Mouse (Mus musculus): ENCODE data around the gene Nlrp6.
A peak's percentile ranks its signal among the peaks of the same experiment; 100 is the strongest.
"Not testable (repeated sequence)": the region's sequence is repeated elsewhere in the genome, so short reads cannot be mapped to it uniquely, and the experiment has no call there.

Gene Nlrp6

DNA sequence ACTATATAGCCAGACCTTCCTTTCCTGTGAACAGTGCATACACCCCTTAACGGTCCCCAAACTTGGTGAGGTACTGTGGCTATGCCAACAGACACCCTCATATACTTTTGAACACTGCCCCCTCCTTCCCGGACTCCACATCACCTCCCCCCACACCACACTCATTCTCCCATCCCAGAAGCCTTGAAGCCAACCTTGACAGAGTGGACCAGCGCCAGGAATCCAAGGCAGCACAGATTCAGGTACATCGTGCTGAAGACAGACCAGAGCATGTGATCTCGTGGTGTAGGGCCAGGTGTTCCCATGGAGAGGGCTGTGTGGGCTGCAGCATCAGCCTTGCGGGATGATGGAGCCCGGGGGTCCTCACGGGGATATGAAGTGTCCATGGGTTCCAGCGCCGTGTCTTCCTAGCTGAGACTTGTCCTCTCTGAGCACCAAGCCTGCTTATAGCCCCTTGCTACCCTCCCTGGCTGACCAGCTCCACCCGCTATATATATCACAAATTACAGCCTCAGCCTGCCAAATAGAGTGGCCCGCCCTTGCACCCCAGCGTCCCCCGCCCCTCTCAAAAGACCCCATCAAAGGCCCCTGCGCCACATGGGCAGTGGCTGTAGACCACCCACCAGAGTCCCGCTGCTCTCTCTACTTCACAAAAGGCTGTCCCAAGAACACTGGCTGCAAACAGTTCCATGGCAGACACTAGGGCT, 29.3 kb downstream of the Nlrp6 start, which contains the start of gene Ifitm5:
TSS of gene Ifitm5 (minus strand) at position 468 of the 707 bp plus-strand sequence.
- no peak for DNase-seq (ENCODE audit: low read depth, low spot score)

DNA sequence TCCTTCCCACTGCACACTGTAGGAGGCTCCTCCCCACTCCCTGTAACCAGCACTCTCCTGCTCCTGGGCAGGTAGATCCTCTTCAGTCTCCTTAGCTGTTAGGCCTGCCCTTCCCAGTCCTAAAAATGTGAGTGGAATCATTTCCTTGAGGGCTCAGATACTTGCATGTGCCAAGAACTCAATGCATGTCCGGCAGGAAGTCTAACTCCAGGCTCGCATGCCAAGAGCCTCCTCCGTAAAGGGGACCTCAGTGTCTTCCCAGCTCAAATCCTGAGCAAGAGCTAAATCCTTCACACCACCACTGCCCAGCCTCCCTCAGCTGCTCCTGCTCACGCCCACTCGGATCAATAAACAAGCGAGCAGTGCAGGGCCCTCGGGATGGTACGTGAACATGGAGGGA, 30.3 kb downstream of the Nlrp6 start:
- DNase-seq (ENCODE audit: low read depth, low spot score): no peak

DNA sequence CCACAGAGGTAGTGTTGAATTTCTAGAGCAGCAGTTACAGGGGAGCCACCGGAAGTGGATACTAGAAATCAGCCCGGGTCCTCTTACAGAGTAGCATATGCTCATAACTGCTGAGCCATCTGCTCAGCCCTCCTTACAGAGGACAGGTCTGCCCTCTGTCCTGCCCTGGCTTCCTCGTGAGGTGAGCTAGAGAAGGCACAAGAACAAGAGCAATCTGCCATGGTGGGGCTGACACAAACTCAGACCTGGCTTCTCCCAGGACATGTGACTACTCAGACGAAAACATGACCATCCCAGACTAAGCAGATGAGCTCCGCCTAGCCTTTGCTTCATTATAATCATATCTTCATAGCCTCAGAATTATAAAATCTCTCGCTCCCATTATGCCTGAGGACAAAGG, 31.1 kb downstream of the Nlrp6 start:
- DNase-seq (ENCODE audit: low read depth, low spot score): no peak

DNA sequence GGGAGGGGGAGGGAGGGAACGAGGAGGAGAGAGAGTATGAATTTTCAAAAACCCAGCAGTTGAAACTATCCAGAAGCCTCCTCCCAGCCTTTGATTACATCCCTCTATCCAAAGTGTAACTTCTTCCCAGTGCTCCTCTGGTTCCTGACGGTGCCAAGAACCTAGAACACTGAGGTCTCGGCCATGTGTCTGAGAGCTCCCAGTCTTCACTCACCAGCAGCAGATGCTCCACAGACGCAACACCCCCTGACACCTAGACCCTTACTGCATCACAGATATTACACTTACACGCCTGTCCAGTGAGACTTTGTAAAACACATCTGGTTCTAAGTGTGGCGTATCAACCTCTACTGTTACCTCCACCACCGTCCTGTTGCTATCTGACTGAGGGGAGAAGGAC, 31.7 kb downstream of the Nlrp6 start:
- no peak for DNase-seq (ENCODE audit: low read depth, low spot score)

DNA sequence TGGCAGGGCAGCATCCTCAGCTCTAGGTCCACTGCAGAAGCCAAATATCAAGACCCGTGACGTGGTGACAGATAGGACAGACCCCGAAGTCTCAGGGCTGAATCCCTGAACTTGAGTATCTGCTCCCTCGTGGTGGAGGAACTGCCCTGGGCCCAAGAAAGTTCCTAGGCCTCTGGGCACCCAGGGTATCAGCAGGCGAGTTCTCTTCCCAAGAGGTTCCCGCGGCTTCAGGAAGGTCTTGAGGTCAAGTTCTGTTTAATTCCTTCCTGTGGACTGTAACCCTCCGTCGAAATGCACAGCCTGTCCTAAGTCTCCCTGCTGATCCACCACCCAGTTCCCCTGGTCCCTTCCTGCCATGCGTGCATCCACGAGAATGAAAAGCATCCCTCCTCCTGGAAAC, 32.4 kb downstream of the Nlrp6 start:
- no peak for DNase-seq (ENCODE audit: low read depth, low spot score)

DNA sequence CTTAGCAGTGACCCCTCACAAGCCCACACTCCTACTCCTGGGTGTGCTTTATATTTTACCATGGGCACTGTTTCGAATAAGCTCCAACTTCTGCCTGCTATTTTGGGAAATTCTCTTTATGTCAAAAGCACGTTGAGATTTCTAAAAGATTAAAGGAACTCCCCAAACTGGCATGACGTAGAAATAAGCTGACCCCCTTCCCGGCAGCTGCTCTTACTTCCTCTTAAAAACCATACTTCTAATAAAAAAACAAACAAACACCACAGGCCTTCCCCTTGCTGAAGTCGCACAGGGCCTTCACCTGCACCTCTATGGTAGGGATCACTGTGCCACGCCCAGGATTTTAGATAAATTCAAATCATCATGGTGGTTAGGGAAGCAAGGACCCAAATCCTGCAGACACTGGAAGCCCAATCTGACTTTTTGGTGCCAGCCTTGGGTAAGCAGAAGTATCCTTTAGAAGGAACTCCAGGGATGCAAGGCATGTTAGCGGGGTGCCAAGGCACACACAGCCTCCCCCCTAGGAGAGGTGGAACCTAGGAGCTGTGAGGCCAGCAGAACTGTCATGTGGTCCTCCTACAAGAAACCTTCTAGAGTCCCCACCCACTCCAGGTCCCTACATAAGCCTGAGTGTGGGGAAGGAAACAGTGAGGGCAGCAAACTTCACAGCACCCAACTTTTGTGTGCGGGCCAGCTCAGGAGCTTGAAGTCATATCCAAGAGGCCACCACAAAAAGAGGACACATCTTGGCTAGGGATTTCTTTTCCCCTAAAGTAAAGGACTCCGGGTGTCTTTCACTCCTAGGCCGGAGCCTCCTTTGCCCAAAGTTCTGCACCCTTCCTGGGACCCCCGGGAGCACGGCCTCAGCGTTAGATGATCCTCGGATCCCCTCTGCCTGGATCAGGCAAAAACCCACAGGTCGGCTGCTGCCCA, 33.4 kb downstream of the Nlrp6 start:
- DNase-seq (ENCODE audit: low read depth, low spot score): no peak

DNA sequence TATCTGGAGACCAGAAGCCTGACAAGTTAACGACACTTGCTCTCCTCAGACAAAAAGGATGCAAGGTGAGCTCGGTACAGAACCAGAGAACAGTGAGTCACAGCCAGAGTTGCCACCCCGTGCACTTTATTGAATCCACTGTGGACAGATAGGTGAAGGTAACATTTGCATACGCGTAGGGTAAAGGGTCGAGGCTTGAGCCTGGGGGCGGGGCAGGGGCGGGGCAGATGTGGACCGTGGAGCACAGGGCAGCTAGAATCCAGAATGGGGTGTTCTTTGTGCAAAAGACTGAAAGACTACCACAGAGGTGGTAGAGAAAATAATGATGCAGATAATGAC, 34.0 kb downstream of the Nlrp6 start:
- peak; percentile 62 for DNase-seq (ENCODE audit: low read depth, low spot score)

DNA sequence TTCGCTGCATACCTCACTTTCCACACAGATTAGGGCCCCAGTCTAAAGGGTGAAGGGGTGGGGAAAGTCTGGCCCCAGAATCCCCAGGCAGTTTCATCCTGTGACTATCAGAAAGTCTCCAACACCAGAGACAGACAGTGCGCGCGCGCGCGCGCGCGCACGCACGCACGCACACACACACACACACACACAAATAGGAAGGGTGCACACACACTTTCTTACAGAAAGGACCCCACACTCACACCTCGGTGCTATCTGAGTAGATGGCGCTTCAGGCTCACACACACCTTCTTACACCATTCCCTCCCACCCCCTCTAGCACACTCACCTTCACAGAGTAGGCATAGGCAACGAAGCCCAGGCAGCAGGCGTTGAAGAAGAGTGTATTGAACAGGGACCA, 34.6 kb downstream of the Nlrp6 start:
- peak; percentile 50 for DNase-seq (ENCODE audit: low read depth, low spot score)

DNA sequence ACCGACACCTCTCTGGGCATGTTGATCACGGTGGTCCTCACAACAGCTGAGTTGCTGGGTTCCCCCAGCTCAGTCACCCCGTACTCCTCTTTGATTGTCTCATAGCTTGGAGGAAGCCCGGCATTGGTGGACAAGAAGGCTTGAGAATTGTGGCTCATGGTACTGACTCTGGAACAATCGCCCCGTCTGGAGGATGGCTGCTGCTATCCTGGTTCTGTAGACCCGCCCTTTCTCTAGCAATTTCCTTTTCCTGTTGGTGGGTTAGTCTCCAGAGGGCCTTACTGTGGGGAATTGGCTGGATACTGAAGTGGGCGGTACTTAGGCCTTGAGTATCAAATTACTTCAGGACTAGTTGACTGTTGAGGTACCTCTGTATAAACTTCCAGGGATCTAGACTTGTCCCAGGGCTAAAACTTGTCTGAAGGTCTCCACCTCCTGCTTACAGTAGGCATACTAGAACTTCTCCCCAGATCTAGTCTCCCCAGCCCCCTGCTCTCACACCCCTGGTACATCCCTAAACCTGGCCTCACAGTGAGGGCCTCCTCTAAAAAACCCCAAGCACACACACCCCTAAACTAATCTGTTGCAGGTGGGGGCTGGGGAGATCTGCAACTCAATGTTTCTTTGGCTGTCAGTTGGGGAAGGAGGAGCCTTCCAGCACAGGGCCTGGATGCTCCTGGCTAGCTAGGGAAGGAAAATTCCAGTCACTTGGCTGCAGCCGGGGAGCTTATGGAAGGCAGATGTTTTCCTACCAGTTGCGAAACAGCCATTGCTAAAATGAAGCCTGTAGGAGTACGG, 35.3 kb downstream of the Nlrp6 start, which contains the start of the genes Gm45717 and Ifitm2:
TSS of gene Gm45717 (minus strand) at position 180 of the 798 bp plus-strand sequence.
TSS of gene Ifitm2 (minus strand) at position 230 of the 798 bp plus-strand sequence.
- DNase-seq (ENCODE audit: low read depth, low spot score): peak; percentile 99

DNA sequence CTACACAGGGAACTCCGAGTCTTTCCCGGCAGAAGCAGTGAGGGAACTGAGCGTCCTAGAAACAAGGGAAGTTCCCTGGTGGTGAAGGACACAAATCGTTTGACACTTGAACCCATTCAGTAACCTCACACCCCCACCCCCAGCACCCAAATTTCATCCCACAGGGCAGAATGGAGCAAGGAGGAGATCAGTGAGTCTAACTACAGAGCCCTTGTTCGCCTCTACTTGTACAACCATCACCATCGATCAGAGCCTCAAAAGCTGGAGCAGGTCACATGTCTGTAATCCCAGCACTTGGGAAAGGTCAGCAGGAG, 35.8 kb downstream of the Nlrp6 start:
- DNase-seq (ENCODE audit: low read depth, low spot score): no peak

DNA sequence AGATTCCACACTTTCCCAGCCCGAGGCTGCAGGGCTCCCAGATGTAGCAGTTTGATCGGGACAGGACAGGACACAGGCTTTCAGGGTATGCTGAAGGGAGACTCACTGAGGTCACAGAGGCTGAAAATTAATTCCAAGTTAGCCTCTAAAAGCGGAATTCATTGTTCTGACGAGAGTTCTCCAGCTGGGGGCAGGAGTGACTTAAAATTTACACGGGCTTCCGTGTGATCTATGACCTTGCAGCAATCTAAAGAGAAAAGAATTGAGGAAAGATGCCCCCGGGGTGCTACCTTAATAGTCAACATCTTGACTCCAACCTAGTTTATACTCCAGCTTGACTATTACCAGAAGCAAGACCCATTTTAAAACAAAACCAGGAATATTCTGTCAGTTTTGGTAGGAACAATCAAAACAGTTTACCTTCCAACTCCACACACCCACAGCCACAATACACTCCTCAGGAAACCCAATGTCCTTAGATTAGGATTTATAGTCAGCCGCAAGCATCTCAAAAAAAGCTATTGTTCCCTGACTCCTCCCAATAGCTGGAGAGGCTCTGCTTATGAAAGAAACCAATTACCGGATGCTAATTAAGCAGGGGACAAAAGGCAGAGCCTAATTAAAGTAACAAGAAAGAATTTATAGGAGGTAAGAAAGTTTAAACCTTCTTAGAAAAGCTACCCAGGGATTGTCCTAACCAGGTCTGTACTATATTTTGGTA, 38.6 kb downstream of the Nlrp6 start:
- peak; percentile 95 for DNase-seq (ENCODE audit: low read depth, low spot score)

DNA sequence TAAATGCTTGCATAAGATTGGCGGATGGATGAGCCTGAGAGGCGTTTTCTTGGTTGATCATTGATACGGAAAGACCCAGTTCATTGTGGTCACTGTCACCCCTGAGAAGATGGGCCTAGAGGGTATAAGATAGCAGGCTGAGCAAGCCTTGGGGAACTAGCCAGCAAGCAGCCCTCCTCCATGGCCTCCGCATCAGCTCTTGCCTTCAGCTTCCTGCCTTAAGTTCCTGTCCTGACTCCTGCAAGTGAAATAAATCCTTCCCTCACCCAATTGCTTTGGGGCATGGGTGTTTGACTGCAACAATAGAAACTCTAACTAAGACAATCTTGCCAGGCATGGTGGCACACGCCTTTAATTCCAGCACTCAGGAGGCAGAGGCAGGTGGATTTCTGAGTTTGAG, 39.3 kb downstream of the Nlrp6 start:
- DNase-seq (ENCODE audit: low read depth, low spot score): peak; percentile 71

DNA sequence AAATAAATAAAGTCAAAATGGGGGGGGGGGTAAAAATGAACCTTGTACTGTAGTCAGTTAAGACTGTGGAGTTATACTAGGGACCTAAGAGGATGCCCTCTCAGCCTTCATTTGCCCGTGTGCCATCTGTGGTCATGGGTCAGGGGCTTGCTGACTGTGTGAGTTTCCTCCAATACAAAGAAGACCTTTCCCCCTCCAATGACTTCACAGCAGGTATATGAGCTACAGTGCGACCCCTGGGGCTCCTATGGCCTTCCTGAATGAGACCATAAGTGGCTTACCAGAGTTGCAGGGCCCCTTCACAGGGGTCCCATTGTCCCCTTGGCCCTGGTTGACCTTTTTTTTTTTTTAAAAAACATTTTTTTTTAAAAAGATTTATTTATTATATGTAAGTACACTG, 40.7 kb downstream of the Nlrp6 start:
- DNase-seq (ENCODE audit: low read depth, low spot score): no peak

DNA sequence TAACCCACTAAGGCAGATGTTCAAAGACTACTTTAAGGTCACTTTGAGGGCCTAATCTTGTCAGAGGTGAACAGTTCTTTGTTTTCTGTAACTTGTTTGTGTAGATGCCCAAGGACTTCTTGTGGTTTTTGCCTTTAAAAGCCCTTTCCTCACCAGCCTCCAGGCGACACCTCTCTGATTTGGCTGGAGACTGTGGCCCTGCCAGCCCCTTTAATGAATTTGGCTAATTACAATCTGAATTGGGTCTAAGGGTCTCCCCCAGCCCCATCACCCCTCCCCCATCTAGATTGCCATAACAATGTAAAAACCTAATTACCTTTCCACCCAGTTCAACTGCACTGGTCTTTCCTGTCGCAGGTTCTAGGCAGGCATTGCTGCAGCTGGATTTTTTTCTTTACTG, 42.0 kb downstream of the Nlrp6 start:
- DNase-seq (ENCODE audit: low read depth, low spot score): peak; percentile 57

DNA sequence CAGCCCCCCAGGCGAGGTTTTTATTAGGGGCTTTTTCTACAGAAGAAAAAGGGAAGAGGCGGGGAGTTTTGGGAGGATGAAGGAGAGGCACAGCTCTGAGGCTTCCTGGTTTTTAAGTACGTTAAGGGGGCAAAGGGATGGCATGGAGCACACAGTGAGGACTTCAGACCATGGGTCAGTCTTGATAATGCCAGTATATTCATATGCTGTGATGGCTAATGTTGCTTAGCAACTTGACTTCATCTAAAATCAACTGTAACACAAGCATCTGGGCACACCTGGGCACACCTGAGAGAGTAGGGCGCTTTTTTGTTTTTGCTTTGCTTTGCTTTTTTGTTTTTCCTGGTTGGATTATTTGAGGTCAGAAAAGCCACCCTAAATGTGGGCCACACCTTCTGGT, 46.2 kb downstream of the Nlrp6 start, which contains the start of gene Ifitm1:
TSS of gene Ifitm1 (plus strand) at position 301 of the 400 bp plus-strand sequence.
- DNase-seq (ENCODE audit: low read depth, low spot score): no peak

DNA sequence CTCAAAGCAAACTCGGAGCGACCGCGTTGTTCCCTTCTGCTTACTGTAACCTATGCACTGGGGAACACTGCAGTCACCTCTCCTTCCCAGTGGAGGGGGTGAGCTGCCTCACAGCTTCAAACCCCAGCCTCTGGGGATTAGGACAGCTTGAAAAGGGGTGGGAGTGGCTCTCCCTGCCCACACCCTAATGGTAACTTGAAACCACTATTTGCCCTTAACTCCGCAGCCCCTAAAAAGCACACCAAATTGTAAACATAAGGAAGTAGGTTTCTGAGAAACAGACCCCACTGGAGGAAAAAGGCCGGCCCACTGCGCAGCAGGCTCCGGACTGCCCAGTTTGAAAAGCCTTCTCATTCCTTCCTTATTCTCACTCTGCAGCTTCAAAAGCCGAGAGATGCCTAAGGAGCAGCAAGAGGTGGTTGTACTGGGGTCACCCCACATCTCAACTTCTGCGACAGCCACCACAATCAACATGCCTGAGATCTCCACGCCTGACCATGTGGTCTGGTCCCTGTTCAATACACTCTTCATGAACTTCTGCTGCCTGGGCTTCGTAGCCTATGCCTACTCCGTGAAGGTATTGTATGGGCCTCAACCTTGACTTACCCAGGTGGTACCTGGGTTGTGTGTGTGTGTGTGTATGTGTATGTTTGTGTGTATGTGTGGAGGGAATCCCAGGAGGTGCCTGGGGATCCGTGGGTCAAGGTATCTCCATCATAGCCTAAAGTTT, 47.3 kb downstream of the Nlrp6 start:
- peak; percentile 91 for DNase-seq (ENCODE audit: low read depth, low spot score)

DNA sequence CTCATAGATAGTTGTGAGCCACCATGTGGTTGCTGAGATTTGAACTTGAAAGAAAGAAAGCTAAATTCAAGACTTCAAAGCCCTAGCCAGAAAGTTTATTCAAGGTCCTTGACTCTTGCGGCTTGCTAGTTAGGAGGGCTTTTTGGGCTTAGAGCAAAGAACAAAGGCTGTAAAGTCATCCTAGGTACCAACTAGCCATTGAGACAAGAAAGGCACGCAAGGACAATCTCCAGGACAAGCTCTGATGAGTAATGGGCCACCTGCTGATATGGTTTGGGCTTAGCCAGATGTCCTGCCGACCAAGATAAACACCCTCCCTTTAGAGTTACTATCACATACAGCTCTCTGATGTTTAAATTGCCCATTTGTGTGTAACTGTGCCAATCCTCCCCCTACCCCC, 48.0 kb downstream of the Nlrp6 start:
- not testable (repeated sequence) for DNase-seq (ENCODE audit: low read depth, low spot score)

DNA sequence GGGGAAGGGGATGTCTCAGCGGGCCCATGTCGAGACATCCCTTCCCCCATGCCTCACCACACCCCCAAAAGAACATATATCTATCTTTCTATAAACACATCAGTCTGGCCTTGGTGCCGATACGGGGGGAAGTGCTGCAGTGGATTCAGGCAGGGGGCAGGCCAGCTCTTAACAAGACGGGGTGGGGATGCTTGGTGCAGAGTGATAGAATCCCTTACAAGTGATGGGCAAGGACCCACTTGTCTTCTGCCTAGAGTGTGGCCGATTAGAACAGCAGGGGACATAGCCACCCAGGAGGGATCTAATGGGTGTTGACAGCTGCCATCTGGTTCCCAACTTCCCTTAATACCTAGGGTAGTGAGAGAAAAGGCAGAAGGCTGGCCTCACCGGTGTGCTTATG, 50.2 kb downstream of the Nlrp6 start:
- no peak for DNase-seq (ENCODE audit: low read depth, low spot score)

DNA sequence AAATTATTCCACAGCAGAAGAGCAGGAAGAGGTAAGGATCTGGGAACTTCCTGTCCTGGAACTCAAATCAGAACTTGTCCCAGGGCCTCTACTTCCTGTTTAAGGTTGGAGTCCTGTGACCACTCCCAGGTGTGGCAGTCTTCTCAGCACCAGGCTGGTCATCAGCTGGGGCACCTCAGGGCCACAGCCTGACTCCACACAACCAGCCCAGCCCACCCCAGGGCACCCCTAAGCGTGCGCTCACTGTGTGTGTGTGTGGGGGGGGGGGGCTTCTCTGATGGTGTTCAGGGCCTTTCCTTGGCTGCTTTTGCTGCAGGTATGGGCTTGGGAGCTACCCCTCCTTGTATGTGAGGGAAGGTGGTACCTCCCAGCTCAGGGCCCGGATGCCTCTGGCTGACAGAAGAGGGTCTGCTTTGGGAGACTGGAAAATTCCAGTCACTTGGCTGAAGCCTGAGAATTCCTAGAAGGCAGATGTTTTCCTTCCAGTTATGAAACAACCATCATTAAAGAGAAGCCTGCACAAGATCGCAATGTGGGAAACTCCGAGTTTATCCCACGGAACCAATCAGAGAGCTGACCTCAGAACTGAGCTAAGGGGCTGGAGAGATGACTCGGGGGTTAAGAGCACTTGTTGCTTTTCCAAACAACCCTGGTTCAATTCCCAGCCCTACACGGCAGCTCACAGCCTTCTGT, 50.9 kb downstream of the Nlrp6 start:
- no peak for DNase-seq (ENCODE audit: low read depth, low spot score)

Data from R1 (cell line).